Mouse (Mus musculus): ENCODE results near the gene Gars.

- no peak for TF ChIP-seq CTCF (IDR thresholded peaks at IDR 0.05; ENCODE audit: low read depth, low read length)
- no peak for TF ChIP-seq POLR2A (IDR thresholded peaks at IDR 0.05; ENCODE audit: insufficient read depth, low read length)
Measured at GRCm38 (mm10) chr6:55040031-55040430, 2.2 kb downstream of the Gars start.
